Mouse (Mus musculus) midbrain, embryonic 11.5 days (tissue): ENCODE data around the gene Fam229b. TPM values are rescaled to one million over a fixed set of nuclear protein-coding genes. Genes with fewer than 3 reads are reported as not detected.

Experiments
- ATAC-seq: fragments of 200-750 bp; cut with Nextera tagmentation; 2 replicates; pipeline ENCODE4 v1.8.0; 2017; ENCODE audit warnings: moderate TSS enrichment, moderate library complexity; ENCODE audit not compliant: low FRiP score
- DNase-seq: peaks from one replicate; pipeline ENCODE4 v3.0.0; 2015; ENCODE audit warnings: low spot score; ENCODE audit errors: missing footprints
- H3K27ac ChIP-seq: fragments of 300-500 bp; sonication (generic); 2 replicates; pipeline ENCODE4 v1.5.1; 2014; ENCODE audit warnings: low read depth, low read length
- H3K27me3 ChIP-seq: fragments of 300-500 bp; sonication (generic); 2 replicates; pipeline ENCODE4 v1.6.1; 2014; ENCODE audit warnings: mild to moderate bottlenecking, low read length, moderate library complexity, mixed read lengths; ENCODE audit not compliant: control insufficient read depth, insufficient read depth
- H3K36me3 ChIP-seq: fragments of 300-500 bp; sonication (generic); 2 replicates; pipeline ENCODE4 v1.6.1; 2014; ENCODE audit warnings: mild to moderate bottlenecking, low read length, moderate library complexity, mixed read lengths; ENCODE audit not compliant: control insufficient read depth, insufficient read depth
- H3K4me1 ChIP-seq: fragments of 300-500 bp; sonication (generic); 2 replicates; pipeline ENCODE4 v1.6.1; 2014; ENCODE audit warnings: low read length; ENCODE audit not compliant: control insufficient read depth, insufficient read depth
- H3K4me2 ChIP-seq: fragments of 300-500 bp; sonication (generic); 2 replicates; pipeline ENCODE4 v1.6.1; 2014; ENCODE audit warnings: mild to moderate bottlenecking, moderate library complexity
- H3K4me3 ChIP-seq: fragments of 300-500 bp; sonication (generic); 2 replicates; pipeline ENCODE4 v1.5.1; 2014; ENCODE audit warnings: low read depth, low read length
- H3K9ac ChIP-seq: fragments of 300-500 bp; sonication (generic); 2 replicates; pipeline ENCODE4 v1.6.1; 2014; ENCODE audit warnings: low read length
- H3K9me3 ChIP-seq: fragments of 300-500 bp; sonication (generic); 2 replicates; pipeline ENCODE4 v1.6.1; 2016; ENCODE audit warnings: low read length; ENCODE audit not compliant: control insufficient read depth
- WGBS: fragments of 180-500 bp; shearing (Covaris S2); extraction: QIAGEN DNeasy Blood & Tissue Kit; methylation state at CpG from one replicate; pipeline ENCODE4 v1.1.7; 2014; 5-methylcytosine and 5-hydroxymethylcytosine counted together
- polyA plus RNA-seq: library from polyadenylated mRNA; unstranded; fragments of >200 nt; fragmentation: Nextera tagmentation; extraction: Ambion mirVana; gene quantifications from 2 replicates; pipeline ENCODE4 v1.2.1, GENCODE M21; 2014

The Fam229b gene
- 17.0 and 18.8 TPM in 2 replicates for polyA plus RNA-seq

DNA sequence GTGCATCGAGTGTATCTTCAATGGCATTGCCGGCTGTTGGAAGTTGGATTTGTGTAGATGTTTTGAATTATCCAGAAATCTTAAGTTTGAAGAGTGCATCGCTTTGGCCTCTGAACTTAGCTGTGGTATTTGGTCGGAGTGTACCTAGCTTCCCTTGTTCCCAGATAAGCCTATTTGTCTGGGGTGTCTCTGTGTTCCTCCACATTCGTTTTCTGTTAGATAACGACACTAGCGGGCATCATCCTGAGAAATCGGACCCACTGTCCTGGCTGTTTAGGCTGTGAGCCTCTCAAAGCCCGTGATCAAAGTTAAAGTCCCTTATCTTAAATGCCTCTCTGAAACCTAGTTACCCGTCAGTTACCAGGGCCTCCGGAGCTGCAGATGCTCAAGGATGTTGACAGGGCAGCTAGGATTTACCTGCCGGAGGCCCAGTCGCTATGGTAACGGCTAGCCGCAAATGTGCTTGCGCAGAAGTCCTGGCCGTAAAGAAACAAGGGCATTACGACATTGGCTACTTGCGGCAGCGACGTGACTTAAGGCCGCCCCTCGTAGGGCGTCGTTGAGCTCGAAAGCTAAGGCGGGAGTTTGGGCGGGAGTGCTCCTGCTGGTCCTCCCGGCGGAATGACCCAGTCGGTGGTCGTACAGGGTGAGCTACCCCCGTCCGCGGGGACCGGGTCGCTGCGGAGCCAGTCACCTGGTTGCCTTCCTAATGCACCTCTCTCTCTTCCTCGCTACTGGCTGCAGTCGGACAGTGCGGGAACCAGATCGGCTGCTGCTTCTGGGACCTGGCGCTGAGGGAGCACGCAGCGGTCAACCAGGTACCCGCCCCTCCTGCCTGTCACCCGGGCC lies at the start of gene Fam229b, which contains the start of gene Tube1:
TSS of gene Fam229b (minus strand) at position 453 of the 849 bp plus-strand sequence.
TSS of gene Tube1 (plus strand) at position 515 of the 849 bp plus-strand sequence.
- Histone ChIP-seq H3K36me3 (no peaks in the 10 kb centered on the region), H3K27ac (no peak within 1 kb of the TSS), H3K9me3 (no peaks in the 10 kb centered on the region), H3K9ac (peak within 1 kb of the TSS; percentile 82), H3K4me1 (peaks cover 4% of the 10 kb centered on the region), H3K27me3 (no peaks in the 10 kb centered on the region), H3K4me3 (peak within 1 kb of the TSS; percentile 69), H3K4me2 (peak within 1 kb of the TSS; percentile 63)
- 5% methylated on average over 45 of the region's 47 CpGs for WGBS
- DNase-seq (peak; percentile 98), ATAC-seq (peak; percentile 95)

DNA sequence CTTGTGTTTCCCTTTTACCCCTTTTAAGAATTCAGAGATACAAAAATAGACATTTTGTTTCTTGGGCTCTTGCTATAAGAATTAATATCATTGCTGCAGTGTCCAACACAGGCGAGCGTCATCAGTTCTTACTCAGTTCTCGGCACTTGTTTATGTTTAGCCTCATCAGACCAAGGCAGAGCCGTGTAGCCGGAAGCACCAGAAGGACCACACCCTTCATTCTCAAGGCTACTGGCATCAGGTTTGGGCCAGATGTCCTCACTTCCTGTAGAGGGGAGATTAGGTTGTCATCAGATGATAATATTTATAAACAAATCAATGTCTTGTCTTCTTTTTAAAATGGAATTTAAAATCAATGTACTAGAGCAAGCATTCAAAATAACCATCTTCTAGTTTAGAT lies 43.3 kb upstream of the Fam229b start:
- no peak for DNase-seq
- Histone ChIP-seq H3K27ac (no peak overlapping the region), H3K36me3 (no peaks in the 10 kb centered on the region), H3K4me1 (peaks cover 4% of the 10 kb centered on the region; the same call in 1 of the 2 replicates), H3K9me3 (no peaks in the 10 kb centered on the region), H3K27me3 (no peaks in the 10 kb centered on the region), H3K4me3 (no peak overlapping the region), H3K4me2 (no peak overlapping the region), H3K9ac (no peak overlapping the region)
- 91% methylated on average over 5 of the region's 5 CpGs for WGBS
- no peak for ATAC-seq

DNA sequence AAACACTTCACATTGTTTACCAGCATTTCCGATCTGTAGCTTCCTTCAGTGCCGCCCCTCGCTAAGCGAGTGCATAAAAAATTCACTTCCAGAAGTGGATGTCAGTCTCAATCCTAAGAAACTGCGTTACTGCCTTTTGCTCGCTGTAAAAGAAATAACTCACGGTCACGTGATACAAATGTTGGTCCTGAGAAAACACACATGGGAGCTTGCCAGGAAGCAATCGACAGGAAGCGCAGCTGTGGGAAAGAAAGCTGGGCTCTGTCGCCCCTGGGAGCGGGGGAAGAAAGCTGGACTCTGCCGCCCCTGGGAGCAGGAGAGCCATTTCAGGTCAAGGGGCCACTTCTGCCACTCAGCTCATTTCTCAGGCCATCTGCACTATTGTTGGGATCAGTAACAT lies 39.4 kb upstream of the Fam229b start:
- no peak overlapping the region for H3K27ac ChIP-seq
- no peak overlapping the region for H3K4me2 ChIP-seq
- H3K4me3 ChIP-seq = no peak overlapping the region
- ATAC-seq (no peak), DNase-seq (peak; percentile 84)
- no peaks in the 10 kb centered on the region for H3K36me3 ChIP-seq
- H3K9ac ChIP-seq = no peak overlapping the region
- peaks cover 5% of the 10 kb centered on the region; the same call in 1 of the 2 replicates for H3K4me1 ChIP-seq
- no peaks in the 10 kb centered on the region for H3K9me3 ChIP-seq
- no peaks in the 10 kb centered on the region for H3K27me3 ChIP-seq
- WGBS = 62% methylated on average over 13 of the region's 13 CpGs

DNA sequence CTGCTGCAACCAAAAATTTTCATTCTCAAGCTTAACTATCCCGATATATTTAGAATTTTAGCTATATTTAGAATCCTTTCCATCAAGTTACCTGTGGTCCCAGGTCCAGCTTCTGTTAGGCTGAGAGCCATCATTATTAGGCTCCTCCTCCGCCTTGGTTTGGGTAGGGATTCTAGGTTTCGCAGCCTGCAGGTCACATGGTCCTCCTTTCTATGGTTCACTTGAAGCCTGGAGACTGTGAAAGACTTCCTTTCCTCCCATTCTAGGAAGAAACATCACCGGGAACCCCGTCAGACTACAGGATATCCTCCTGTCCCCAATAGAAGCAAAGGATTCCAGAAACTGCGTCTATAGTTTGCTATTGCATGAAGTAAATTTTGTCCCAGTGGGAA lies 38.8 kb upstream of the Fam229b start:
- WGBS = 74% methylated on average over 6 of the region's 6 CpGs
- Histone ChIP-seq H3K9me3 (no peaks in the 10 kb centered on the region), H3K4me3 (no peak overlapping the region), H3K27ac (no peak overlapping the region; the same call in 1 of the 2 replicates), H3K27me3 (no peaks in the 10 kb centered on the region), H3K4me2 (no peak overlapping the region), H3K4me1 (peaks cover 5% of the 10 kb centered on the region; the same call in 1 of the 2 replicates), H3K36me3 (no peaks in the 10 kb centered on the region), H3K9ac (no peak overlapping the region; the same call in 1 of the 2 replicates)
- DNase-seq (no peak), ATAC-seq (no peak)

DNA sequence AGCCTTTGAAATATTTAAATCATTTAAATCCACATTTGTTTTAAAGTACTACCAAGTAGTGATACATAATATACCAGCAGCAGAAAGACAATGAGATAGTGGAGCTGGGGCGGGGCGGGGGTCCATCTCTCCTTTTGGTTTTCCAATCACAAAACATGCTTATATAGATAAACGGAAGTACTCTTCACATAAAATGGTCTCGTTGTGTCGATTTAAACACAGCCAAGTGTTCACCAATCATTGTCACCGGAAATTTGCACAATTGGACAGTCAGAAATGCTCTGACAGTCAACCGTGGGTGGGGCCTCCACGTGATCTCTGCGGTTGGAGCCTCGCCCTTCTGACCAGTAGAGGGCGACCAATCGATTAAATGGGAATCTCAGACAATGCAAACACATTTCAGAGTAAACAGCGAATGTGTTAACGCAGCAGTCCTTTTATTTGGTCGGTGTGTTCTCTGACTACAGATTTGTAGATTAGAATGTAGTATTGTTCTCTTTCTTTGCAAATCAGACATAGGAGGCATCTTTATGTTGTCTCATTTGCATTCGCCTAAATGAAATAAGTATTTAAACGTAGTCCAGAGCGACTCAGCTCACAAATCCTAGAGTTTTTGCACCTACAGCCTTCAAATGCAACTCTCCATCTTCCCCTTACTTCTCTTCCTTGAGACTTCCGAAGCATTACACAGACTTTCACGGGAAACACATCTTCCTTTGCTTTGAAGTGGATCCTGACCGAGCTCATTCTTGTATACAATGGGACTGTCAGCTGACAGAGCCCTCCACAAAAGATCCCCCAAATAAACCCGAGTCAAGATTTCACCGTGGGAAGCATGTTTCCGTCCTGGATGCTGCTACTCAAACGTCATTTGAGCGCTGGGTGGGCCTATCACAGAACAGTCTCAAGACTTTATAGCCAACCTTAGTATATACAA lies 38.2 kb upstream of the Fam229b start:
- peak overlapping the region; percentile 65 for H3K4me2 ChIP-seq
- H3K4me1 ChIP-seq = peaks cover 5% of the 10 kb centered on the region; the same call in 1 of the 2 replicates
- no peaks in the 10 kb centered on the region; the same call in 1 of the 2 replicates for H3K27me3 ChIP-seq
- peak overlapping the region; percentile 33 for H3K4me3 ChIP-seq
- peak overlapping the region; percentile 77 for H3K27ac ChIP-seq
- peak overlapping the region; percentile 56; the same call in 1 of the 2 replicates for H3K9ac ChIP-seq
- no peaks in the 10 kb centered on the region for H3K36me3 ChIP-seq
- 9% methylated on average over 26 of the region's 26 CpGs for WGBS
- DNase-seq (peak; percentile 96), ATAC-seq (peak; percentile 79)
- no peaks in the 10 kb centered on the region for H3K9me3 ChIP-seq

DNA sequence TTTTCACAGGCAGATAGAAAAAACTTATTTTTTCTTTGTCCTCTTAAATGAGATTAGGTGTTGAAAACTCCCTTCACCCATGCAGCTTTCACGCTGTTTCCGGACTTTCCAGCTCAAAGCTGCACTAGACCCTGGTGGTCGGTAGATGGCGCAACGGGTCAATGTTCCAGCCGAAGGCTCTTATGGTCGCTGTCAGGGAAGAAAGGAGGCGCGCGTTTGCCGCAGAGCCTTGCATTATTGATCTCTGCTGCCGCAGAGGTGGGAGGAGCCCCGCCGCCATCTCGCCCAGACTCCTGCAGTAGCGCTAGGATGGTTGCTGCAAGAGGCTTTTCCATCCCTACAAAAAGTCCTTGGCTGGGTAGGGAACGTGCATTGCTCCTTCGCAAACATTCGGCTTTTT lies 37.4 kb upstream of the Fam229b start:
- ATAC-seq (peak; percentile 91), DNase-seq (peak; percentile 99)
- Histone ChIP-seq H3K9ac (peak overlapping the region; percentile 56; the same call in 1 of the 2 replicates), H3K9me3 (no peaks in the 10 kb centered on the region), H3K4me2 (peak overlapping the region; percentile 65), H3K36me3 (no peaks in the 10 kb centered on the region), H3K4me3 (peak overlapping the region; percentile 33), H3K27me3 (no peaks in the 10 kb centered on the region; the same call in 1 of the 2 replicates), H3K27ac (peak overlapping the region; percentile 77), H3K4me1 (peaks cover 5% of the 10 kb centered on the region; the same call in 1 of the 2 replicates)
- WGBS = 0% methylated on average over 19 of the region's 19 CpGs

DNA sequence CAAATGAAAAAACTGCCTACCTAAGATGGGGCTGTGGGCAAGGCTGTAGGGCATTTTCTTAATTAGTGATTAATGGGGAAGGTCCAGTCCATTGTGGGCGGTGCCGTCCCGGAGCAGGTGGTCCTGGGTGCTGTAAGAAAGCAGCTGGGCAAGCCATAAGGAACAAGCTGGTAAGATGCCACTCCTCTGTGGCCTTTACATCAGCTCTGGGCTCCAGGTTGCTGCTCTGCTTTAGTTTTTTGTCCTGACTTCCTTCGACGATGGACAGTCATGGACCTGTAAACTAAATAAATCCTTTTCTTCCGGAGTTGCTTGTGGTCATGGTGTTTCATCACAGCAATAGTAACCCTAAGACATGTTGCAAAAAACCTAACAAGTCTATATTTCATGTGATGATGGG lies 37.0 kb upstream of the Fam229b start:
- Histone ChIP-seq H3K4me2 (peak overlapping the region; percentile 26), H3K36me3 (no peaks in the 10 kb centered on the region), H3K27me3 (no peaks in the 10 kb centered on the region; the same call in 1 of the 2 replicates), H3K9me3 (no peaks in the 10 kb centered on the region), H3K4me3 (no peak overlapping the region), H3K4me1 (peaks cover 7% of the 10 kb centered on the region; the same call in 1 of the 2 replicates), H3K9ac (no peak overlapping the region), H3K27ac (no peak overlapping the region)
- ATAC-seq (peak; percentile 19; the same call in 1 of the 2 replicates), DNase-seq (no peak)
- WGBS = 10% methylated on average over 6 of the region's 6 CpGs

DNA sequence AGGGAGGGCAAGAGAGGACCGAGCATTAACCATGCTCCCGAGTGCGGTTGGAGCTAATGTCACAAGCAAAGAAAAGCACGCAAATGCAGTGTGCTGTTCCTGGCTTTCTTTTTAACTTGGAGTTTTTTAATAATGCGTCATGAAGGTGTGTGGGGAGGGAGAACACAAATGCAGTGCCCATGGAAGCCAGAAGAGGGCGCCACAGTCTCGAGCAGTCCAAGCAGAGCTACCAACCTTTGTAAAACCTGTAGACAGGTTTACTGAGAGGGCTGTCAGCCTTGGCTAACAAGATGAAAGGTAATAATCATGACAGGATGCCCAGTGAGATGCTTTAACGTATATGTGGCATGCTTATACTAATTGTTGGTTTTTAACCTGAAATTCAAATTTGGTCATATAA lies 36.5 kb upstream of the Fam229b start:
- no peaks in the 10 kb centered on the region; the same call in 1 of the 2 replicates for H3K27me3 ChIP-seq

More for the DNA sequence above, 36.5 kb upstream of the Fam229b start:
- WGBS = 10% methylated on average over 8 of the region's 8 CpGs
- Histone ChIP-seq H3K27ac (no peak overlapping the region), H3K36me3 (no peaks in the 10 kb centered on the region), H3K4me3 (no peak overlapping the region), H3K4me1 (peaks cover 8% of the 10 kb centered on the region; the same call in 1 of the 2 replicates), H3K9ac (no peak overlapping the region), H3K9me3 (no peaks in the 10 kb centered on the region), H3K4me2 (no peak overlapping the region)
- DNase-seq (peak; percentile 93), ATAC-seq (no peak)
